Mouse (Mus musculus) lung, embryonic 15.5 days (tissue): ENCODE data around the gene Gm37240. TPM values are rescaled to one million over a fixed set of nuclear protein-coding genes. Genes with fewer than 3 reads are reported as not detected.

Source experiments
- ATAC-seq: fragments of 200-750 bp; cut with Nextera tagmentation; 2 replicates; pipeline ENCODE4 v1.8.0; 2017; ENCODE audit warnings: moderate number of reproducible peaks, borderline replicate concordance; ENCODE audit not compliant: low FRiP score, low TSS enrichment; ENCODE audit errors: extremely low read depth
- H3K27ac ChIP-seq: fragments of 300-500 bp; sonication (generic); 2 replicates; pipeline ENCODE4 v1.5.1; 2015; ENCODE audit warnings: moderate library complexity, mild to moderate bottlenecking, inconsistent platforms
- H3K27me3 ChIP-seq: fragments of 300-500 bp; sonication (generic); 2 replicates; pipeline ENCODE4 v1.6.1; 2015; ENCODE audit warnings: inconsistent platforms
- H3K36me3 ChIP-seq: fragments of 300-500 bp; sonication (generic); 2 replicates; pipeline ENCODE4 v1.6.1; 2015; ENCODE audit warnings: inconsistent platforms
- H3K4me1 ChIP-seq: fragments of 300-500 bp; sonication (generic); 2 replicates; pipeline ENCODE4 v1.6.1; 2015; ENCODE audit warnings: inconsistent platforms
- H3K4me2 ChIP-seq: fragments of 300-500 bp; sonication (generic); 2 replicates; pipeline ENCODE4 v1.6.1; 2015; ENCODE audit warnings: inconsistent platforms, mild to moderate bottlenecking, moderate library complexity
- H3K4me3 ChIP-seq: fragments of 300-500 bp; sonication (generic); 2 replicates; pipeline ENCODE4 v1.5.1; 2015; ENCODE audit warnings: mild to moderate bottlenecking, inconsistent platforms
- H3K9ac ChIP-seq: fragments of 300-500 bp; sonication (generic); 2 replicates; pipeline ENCODE4 v1.6.1; 2015; ENCODE audit warnings: inconsistent platforms
- H3K9me3 ChIP-seq: fragments of 300-500 bp; sonication (generic); 2 replicates; pipeline ENCODE4 v1.6.1; 2016; ENCODE audit warnings: inconsistent platforms
- WGBS: fragments of 180-500 bp; shearing (Covaris S2); methylation state at CpG from one replicate; pipeline ENCODE4 v1.1.7; 2015; 5-methylcytosine and 5-hydroxymethylcytosine counted together
- polyA plus RNA-seq: library from polyadenylated mRNA; unstranded; fragments of >200 nt; fragmentation: Nextera tagmentation; extraction: Ambion mirVana; gene quantifications from 2 replicates; pipeline ENCODE4 v1.2.1, GENCODE M21; 2015

Gene Gm37240
- polyA plus RNA-seq, 1 experiment from 2014 or later = 8.8 TPM

- Histone ChIP-seq H3K4me2 (no peak overlapping the region), H3K4me1 (no peaks in the 10 kb centered on the region), H3K27me3 (no peaks in the 10 kb centered on the region), H3K36me3 (no peaks in the 10 kb centered on the region), H3K27ac (no peak overlapping the region), H3K9me3 (no peaks in the 10 kb centered on the region), H3K4me3 (no peak overlapping the region), H3K9ac (no peak overlapping the region)
- no peak for ATAC-seq
- 80% methylated on average over 4 of the region's 4 CpGs for WGBS
These were observed 555.0 kb downstream of the Gm37240 start for GRCm38 (mm10) chr3:85332276-85332675.

- no peak overlapping the region for H3K4me3 ChIP-seq
- no peak for ATAC-seq
- whole genome bisulfite sequencing = 83% methylated on average over 5 of the region's 5 CpGs
These were observed 569.1 kb downstream of the Gm37240 start for GRCm38 (mm10) chr3:85318256-85318655.

GRCm38 (mm10) chr3:85317306-85317705, 570.0 kb downstream of the Gm37240 start:
- Histone ChIP-seq H3K27ac (no peak overlapping the region), H3K36me3 (no peaks in the 10 kb centered on the region), H3K4me2 (no peak overlapping the region), H3K9ac (no peak overlapping the region), H3K4me1 (no peaks in the 10 kb centered on the region), H3K4me3 (no peak overlapping the region), H3K9me3 (no peaks in the 10 kb centered on the region), H3K27me3 (no peaks in the 10 kb centered on the region)
- ATAC-seq = no peak
- 90% methylated on average over 4 of the region's 4 CpGs for WGBS

More at GRCm38 (mm10) chr3:85318256-85318655, 569.1 kb downstream of the Gm37240 start:
- Histone ChIP-seq H3K27me3 (no peaks in the 10 kb centered on the region), H3K9me3 (no peaks in the 10 kb centered on the region), H3K4me2 (no peak overlapping the region), H3K27ac (no peak overlapping the region), H3K36me3 (no peaks in the 10 kb centered on the region), H3K9ac (no peak overlapping the region), H3K4me1 (no peaks in the 10 kb centered on the region)

- Histone ChIP-seq H3K27me3 (no peaks in the 10 kb centered on the region), H3K9ac (no peak overlapping the region), H3K27ac (no peak overlapping the region), H3K4me2 (no peak overlapping the region), H3K4me1 (no peaks in the 10 kb centered on the region), H3K4me3 (no peak overlapping the region), H3K9me3 (no peaks in the 10 kb centered on the region), H3K36me3 (no peaks in the 10 kb centered on the region)
- WGBS = 78% methylated on average over 6 of the region's 6 CpGs
- no peak for ATAC-seq
These were observed 572.4 kb downstream of the Gm37240 start for GRCm38 (mm10) chr3:85314961-85315360.

- 31% methylated on average over 4 of the region's 4 CpGs for WGBS
- H3K4me1 ChIP-seq = no peaks in the 10 kb centered on the region
- no peak for ATAC-seq
- H3K9ac ChIP-seq = no peak overlapping the region
- no peaks in the 10 kb centered on the region for H3K36me3 ChIP-seq
- H3K9me3 ChIP-seq = no peaks in the 10 kb centered on the region
- H3K4me3 ChIP-seq = no peak overlapping the region
- H3K4me2 ChIP-seq = no peak overlapping the region
- no peak overlapping the region for H3K27ac ChIP-seq
- no peaks in the 10 kb centered on the region for H3K27me3 ChIP-seq
These were observed 573.6 kb downstream of the Gm37240 start for GRCm38 (mm10) chr3:85313646-85314255.

- no peaks in the 10 kb centered on the region for H3K36me3 ChIP-seq
- no peak for ATAC-seq
- H3K9ac ChIP-seq = no peak overlapping the region
- no peak overlapping the region for H3K27ac ChIP-seq
- H3K9me3 ChIP-seq = no peaks in the 10 kb centered on the region
- H3K27me3 ChIP-seq = no peaks in the 10 kb centered on the region
- H3K4me3 ChIP-seq = no peak overlapping the region
- H3K4me2 ChIP-seq = no peak overlapping the region
- H3K4me1 ChIP-seq = no peaks in the 10 kb centered on the region
- WGBS = 93% methylated on average over 3 of the region's 3 CpGs
These were observed 576.1 kb downstream of the Gm37240 start for GRCm38 (mm10) chr3:85311176-85311575.

GRCm38 (mm10) chr3:85310401-85310989, 576.8 kb downstream of the Gm37240 start:
- H3K27me3 ChIP-seq = no peaks in the 10 kb centered on the region
- ATAC-seq = no peak
- H3K4me3 ChIP-seq = no peak overlapping the region
- no peak overlapping the region for H3K27ac ChIP-seq
- H3K36me3 ChIP-seq = no peaks in the 10 kb centered on the region
- WGBS = 68% methylated on average over 8 of the region's 8 CpGs
- H3K4me1 ChIP-seq = no peaks in the 10 kb centered on the region
- no peaks in the 10 kb centered on the region for H3K9me3 ChIP-seq
- no peak overlapping the region for H3K4me2 ChIP-seq
- no peak overlapping the region for H3K9ac ChIP-seq

- no peak overlapping the region for H3K4me2 ChIP-seq
- no peaks in the 10 kb centered on the region for H3K9me3 ChIP-seq
- H3K4me3 ChIP-seq = no peak overlapping the region
- H3K27me3 ChIP-seq = no peaks in the 10 kb centered on the region
- no peaks in the 10 kb centered on the region for H3K4me1 ChIP-seq
- 81% methylated on average over 6 of the region's 6 CpGs for WGBS
- ATAC-seq = no peak
- no peaks in the 10 kb centered on the region for H3K36me3 ChIP-seq
- H3K27ac ChIP-seq = no peak overlapping the region
- H3K9ac ChIP-seq = no peak overlapping the region
These were observed 578.1 kb downstream of the Gm37240 start for GRCm38 (mm10) chr3:85309168-85309567.

GRCm38 (mm10) chr3:85308706-85309105, 578.6 kb downstream of the Gm37240 start:
- H3K9ac ChIP-seq = no peak overlapping the region
- H3K4me1 ChIP-seq = no peaks in the 10 kb centered on the region
- H3K4me3 ChIP-seq = no peak overlapping the region
- no peak overlapping the region for H3K4me2 ChIP-seq
- H3K9me3 ChIP-seq = no peaks in the 10 kb centered on the region
- no peak for ATAC-seq
- H3K36me3 ChIP-seq = no peaks in the 10 kb centered on the region
- no peak overlapping the region for H3K27ac ChIP-seq
- WGBS = 58% methylated on average over 4 of the region's 4 CpGs
- H3K27me3 ChIP-seq = no peaks in the 10 kb centered on the region

GRCm38 (mm10) chr3:85301851-85302250, 585.5 kb downstream of the Gm37240 start:
- ATAC-seq = no peak

GRCm38 (mm10) chr3:85301336-85301735, 586.0 kb downstream of the Gm37240 start:
- Histone ChIP-seq H3K27me3 (no peaks in the 10 kb centered on the region), H3K9me3 (no peaks in the 10 kb centered on the region), H3K9ac (no peak overlapping the region), H3K27ac (no peak overlapping the region), H3K4me1 (no peaks in the 10 kb centered on the region), H3K36me3 (no peaks in the 10 kb centered on the region), H3K4me2 (no peak overlapping the region), H3K4me3 (no peak overlapping the region)
- no peak for ATAC-seq
- WGBS = 88% methylated on average over 2 of the region's 2 CpGs

More at GRCm38 (mm10) chr3:85301851-85302250, 585.5 kb downstream of the Gm37240 start:
- H3K9ac ChIP-seq = no peak overlapping the region
- no peak overlapping the region for H3K4me2 ChIP-seq
- H3K36me3 ChIP-seq = no peaks in the 10 kb centered on the region
- no peak overlapping the region for H3K4me3 ChIP-seq
- 53% methylated on average over 3 of the region's 3 CpGs for WGBS
- no peak overlapping the region for H3K27ac ChIP-seq
- no peaks in the 10 kb centered on the region for H3K27me3 ChIP-seq
- no peaks in the 10 kb centered on the region for H3K9me3 ChIP-seq
- H3K4me1 ChIP-seq = no peaks in the 10 kb centered on the region

- H3K27ac ChIP-seq = no peak overlapping the region
- no peak overlapping the region for H3K4me2 ChIP-seq
- H3K9me3 ChIP-seq = no peaks in the 10 kb centered on the region
- H3K4me3 ChIP-seq = no peak overlapping the region
- ATAC-seq = no peak
- H3K4me1 ChIP-seq = no peaks in the 10 kb centered on the region
- WGBS = 77% methylated on average over 18 of the region's 18 CpGs
- H3K9ac ChIP-seq = no peak overlapping the region
- H3K36me3 ChIP-seq = no peaks in the 10 kb centered on the region
- H3K27me3 ChIP-seq = no peaks in the 10 kb centered on the region
These were observed 587.4 kb downstream of the Gm37240 start for GRCm38 (mm10) chr3:85299649-85300550.
